Mouse (Mus musculus): Measurements from ENCODE around the gene Notch4.

Gene Notch4

GRCm38 (mm10) chr17:34592581-34593549 is 28.8 kb downstream of the Notch4 start:
- in situ Hi-C loops (cut with MboI; ENCODE audit: low sequenced_read_pairs), result no loop called here

GRCm38 (mm10) chr17:34593752-34594525 is 29.9 kb downstream of the Notch4 start:
- in situ Hi-C loops (cut with MboI; ENCODE audit: low sequenced_read_pairs), result no loop called here

- in situ Hi-C loops (cut with MboI; ENCODE audit: low sequenced_read_pairs), result no loop called here
Observed at GRCm38 (mm10) chr17:34596098-34596497, 32.0 kb downstream of the Notch4 start.

- in situ Hi-C loops (cut with MboI; ENCODE audit: low sequenced_read_pairs), result no loop called here
Observed at GRCm38 (mm10) chr17:34597566-34598095, 33.6 kb downstream of the Notch4 start, which contains the start of gene Ager. Gene Ager, plus strand, starts transcription at chr17:34597862.

GRCm38 (mm10) chr17:34599891-34600290 is 35.8 kb downstream of the Notch4 start:
- in situ Hi-C loops (cut with MboI; ENCODE audit: low sequenced_read_pairs), result no loop called here

- in situ Hi-C loops (cut with MboI; ENCODE audit: low sequenced_read_pairs), result no loop called here
Observed at GRCm38 (mm10) chr17:34601796-34602195, 37.7 kb downstream of the Notch4 start.

GRCm38 (mm10) chr17:34603375-34604060 is 39.5 kb downstream of the Notch4 start, which contains the start of gene Rnf5:
Gene Rnf5, minus strand, starts transcription at chr17:34603690.
- in situ Hi-C loops (cut with MboI; ENCODE audit: low sequenced_read_pairs), result no loop called here

GRCm38 (mm10) chr17:34604061-34604508 is 40.0 kb downstream of the Notch4 start, which contains the start of gene Agpat1:
Gene Agpat1, plus strand, starts transcription at chr17:34604262.
- in situ Hi-C loops (cut with MboI; ENCODE audit: low sequenced_read_pairs), result no loop called here

GRCm38 (mm10) chr17:34604511-34605237 is 40.6 kb downstream of the Notch4 start:
- in situ Hi-C loops (cut with MboI; ENCODE audit: low sequenced_read_pairs), result no loop called here

GRCm38 (mm10) chr17:34605609-34606008 is 41.5 kb downstream of the Notch4 start:
- in situ Hi-C loops (cut with MboI; ENCODE audit: low sequenced_read_pairs), result no loop called here

- in situ Hi-C loops (cut with MboI; ENCODE audit: low sequenced_read_pairs), result no loop called here
Observed at GRCm38 (mm10) chr17:34606186-34607039, 42.3 kb downstream of the Notch4 start.

GRCm38 (mm10) chr17:34607997-34608396 is 43.9 kb downstream of the Notch4 start:
- in situ Hi-C loops (cut with MboI; ENCODE audit: low sequenced_read_pairs), result no loop called here

- in situ Hi-C loops (cut with MboI; ENCODE audit: low sequenced_read_pairs), result no loop called here
Observed at GRCm38 (mm10) chr17:34611050-34611449, 47.0 kb downstream of the Notch4 start.

- in situ Hi-C loops (cut with MboI; ENCODE audit: low sequenced_read_pairs), result no loop called here
Observed at GRCm38 (mm10) chr17:34613054-34613645, 49.1 kb downstream of the Notch4 start.

GRCm38 (mm10) chr17:34613830-34614229 is 49.8 kb downstream of the Notch4 start:
- in situ Hi-C loops (cut with MboI; ENCODE audit: low sequenced_read_pairs), result no loop called here

GRCm38 (mm10) chr17:34615871-34616270 is 51.8 kb downstream of the Notch4 start, which contains the start of gene Egfl8:
Gene Egfl8, minus strand, starts transcription at chr17:34615971.
- in situ Hi-C loops (cut with MboI; ENCODE audit: low sequenced_read_pairs), result no loop called here

- in situ Hi-C loops (cut with MboI; ENCODE audit: low sequenced_read_pairs), result no loop called here
Observed at GRCm38 (mm10) chr17:34618999-34619398, 54.9 kb downstream of the Notch4 start.

GRCm38 (mm10) chr17:34621006-34621405 is 56.9 kb downstream of the Notch4 start:
- in situ Hi-C loops (cut with MboI; ENCODE audit: low sequenced_read_pairs), result loop anchor here (10.0 kb wide), 1 partner anchor 186 kb away; no protein-coding TSS in a partner anchor
